Comparison of ENCODE assay signal across 13 mouse cellular contexts in the genomic region with DNA sequence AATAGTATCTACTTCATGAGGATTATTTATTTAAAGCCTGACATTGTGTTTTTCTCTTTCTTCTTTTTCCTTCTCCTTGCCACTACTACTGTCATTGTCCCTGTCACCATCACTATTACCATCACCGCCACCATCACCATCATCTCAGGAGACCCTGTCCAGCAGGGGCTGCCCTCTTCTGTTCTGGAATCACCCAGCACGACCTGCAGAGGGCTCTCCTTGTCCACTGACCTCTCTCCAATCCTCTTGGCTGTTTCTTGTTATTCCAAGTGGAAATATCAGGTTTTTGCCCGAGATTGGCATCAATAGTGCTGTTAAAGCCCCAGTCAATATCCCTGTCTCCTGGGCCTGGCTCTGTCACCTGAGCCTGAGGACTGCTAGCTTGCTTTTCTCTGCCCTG. TPM values are rescaled to one million over a fixed set of nuclear protein-coding genes. Genes with fewer than 3 reads are reported as not detected.
DNase-seq lines count a peak whose midpoint lies in the region; ATAC-seq and TF ChIP-seq lines count a peak whose summit lies in the region.
"Had no signal": no experiment of that assay in that cellular context is flagged by ENCODE, and none has a peak within 500 bp of the region (broad histone marks: within the 10 kb centered on the region; RNA-seq: fewer than 3 reads in every experiment).

No protein-coding gene starts in this region.

- H3K4me1 ChIP-seq in hindbrain, embryonic 11.5 days (replicated peaks; ENCODE audit: control insufficient read depth, insufficient read depth, low read length): peaks cover 6% of the 10 kb centered on the region; the same call in 1 of the 2 replicates
- peaks cover 7% of the 10 kb centered on the region for H3K4me1 ChIP-seq in hindbrain, embryonic 14.5 days (replicated peaks; ENCODE audit: control insufficient read depth, insufficient read depth, low read length)
- peaks cover 2% of the 10 kb centered on the region; the same call in 1 of the 2 replicates for H3K4me1 ChIP-seq in liver, postnatal 0 days (ENCODE audit: insufficient read depth)
- no peaks in the 10 kb centered on the region for H3K4me1 ChIP-seq in liver, embryonic 12.5 days
- H3K4me1 ChIP-seq: heart, embryonic 15.5 days; limb, embryonic 13.5 days had no signal

- no peak for TF ChIP-seq EP300 in liver, postnatal 0 days (IDR thresholded peaks at IDR 0.05; ENCODE audit: low read depth)

- WGBS in hindbrain, embryonic 11.5 days: 18% methylated on average over 3 of the region's 3 CpGs
- WGBS in hindbrain, embryonic 14.5 days: 22% methylated on average over 3 of the region's 3 CpGs
- WGBS in liver, postnatal 0 days (ENCODE audit: insufficient replicate concordance): 25% methylated on average over 3 of the region's 3 CpGs
- WGBS in liver, embryonic 12.5 days (ENCODE audit: insufficient replicate concordance): 22% methylated on average over 3 of the region's 3 CpGs

- H3K36me3 ChIP-seq in hindbrain, embryonic 11.5 days (ENCODE audit: control insufficient read depth, insufficient read depth, low read length): no peaks in the 10 kb centered on the region
- H3K36me3 ChIP-seq in hindbrain, embryonic 14.5 days (replicated peaks; ENCODE audit: control insufficient read depth, insufficient read depth): no peaks in the 10 kb centered on the region
- no peaks in the 10 kb centered on the region for H3K36me3 ChIP-seq in liver, postnatal 0 days (replicated peaks; ENCODE audit: insufficient read depth, low read length)
- H3K36me3 ChIP-seq in liver, embryonic 12.5 days: no peaks in the 10 kb centered on the region
- H3K36me3 ChIP-seq: heart, embryonic 15.5 days; limb, embryonic 13.5 days had no signal

- ATAC-seq in hindbrain, embryonic 11.5 days (ENCODE audit: low FRiP score): 0 out of 2 replicates have a peak, but pooled peaks have one; percentile 46
- ATAC-seq in hindbrain, embryonic 14.5 days (ENCODE audit: low FRiP score): no peak
- ATAC-seq in liver, postnatal 0 days: no peak
- ATAC-seq in liver, embryonic 12.5 days: no peak

- H3K9me3 ChIP-seq in hindbrain, embryonic 11.5 days (ENCODE audit: control insufficient read depth, low read length): no peaks in the 10 kb centered on the region
- no peaks in the 10 kb centered on the region for H3K9me3 ChIP-seq in hindbrain, embryonic 14.5 days (ENCODE audit: control insufficient read depth, low read length)
- no peaks in the 10 kb centered on the region for H3K9me3 ChIP-seq in liver, postnatal 0 days (ENCODE audit: low read length)
- no peaks in the 10 kb centered on the region for H3K9me3 ChIP-seq in liver, embryonic 12.5 days (replicated peaks)
- H3K9me3 ChIP-seq: heart, embryonic 15.5 days; limb, embryonic 13.5 days had no signal

- no peak overlapping the region for H3K4me2 ChIP-seq in hindbrain, embryonic 11.5 days (replicated peaks; ENCODE audit: low read depth, low read length)
- H3K4me2 ChIP-seq in hindbrain, embryonic 14.5 days (replicated peaks): no peak overlapping the region
- no peak overlapping the region for H3K4me2 ChIP-seq in liver, postnatal 0 days (ENCODE audit: low read depth, low read length)
- no peak overlapping the region for H3K4me2 ChIP-seq in liver, embryonic 12.5 days
- H3K4me2 ChIP-seq: heart, embryonic 15.5 days; limb, embryonic 13.5 days had no signal

- H3K4me3 ChIP-seq in hindbrain, embryonic 11.5 days (ENCODE audit: low read depth, low read length): no peak overlapping the region
- no peak overlapping the region for H3K4me3 ChIP-seq in hindbrain, embryonic 14.5 days (replicated peaks; ENCODE audit: low read length)
- no peak overlapping the region for H3K4me3 ChIP-seq in liver, postnatal 0 days (ENCODE audit: low read depth, low read length)
- H3K4me3 ChIP-seq in liver, embryonic 12.5 days: no peak overlapping the region
- H3K4me3 ChIP-seq: heart, embryonic 15.5 days; limb, embryonic 13.5 days had no signal

- H3K27ac ChIP-seq in hindbrain, embryonic 11.5 days (ENCODE audit: low read depth, low read length): no peak overlapping the region
- no peak overlapping the region for H3K27ac ChIP-seq in hindbrain, embryonic 14.5 days
- no peak overlapping the region for H3K27ac ChIP-seq in liver, postnatal 0 days (ENCODE audit: low read depth)
- no peak overlapping the region for H3K27ac ChIP-seq in liver, embryonic 12.5 days
- H3K27ac ChIP-seq: heart, embryonic 15.5 days; limb, embryonic 13.5 days had no signal

- H3K9ac ChIP-seq in hindbrain, embryonic 11.5 days (ENCODE audit: low read depth, low read length): no peak overlapping the region
- H3K9ac ChIP-seq in hindbrain, embryonic 14.5 days: no peak overlapping the region
- no peak overlapping the region for H3K9ac ChIP-seq in liver, postnatal 0 days (replicated peaks)
- H3K9ac ChIP-seq in liver, embryonic 12.5 days: no peak overlapping the region
- H3K9ac ChIP-seq: heart, embryonic 15.5 days; limb, embryonic 13.5 days had no signal

- peak; percentile 34; the same call in 1 of the 2 replicates for TF ChIP-seq CTCF in liver, postnatal 0 days (IDR thresholded peaks at IDR 0.05; ENCODE audit: low read depth)

- DNase-seq in hindbrain, embryonic 11.5 days (ENCODE audit: low spot score): no peak
- no peak for DNase-seq in hindbrain, embryonic 14.5 days (ENCODE audit: low spot score)
- no peak for DNase-seq in liver, postnatal 0 days
- DNase-seq in brain, adult 2 months (ENCODE audit: low read depth, low spot score): peak; percentile 58
- DNase-seq in cerebellum, postnatal 14 days: peak; percentile 52 to 58
- DNase-seq in thymus, postnatal 25 days: no peak
- DNase-seq: adrenal gland, postnatal 36 days; embryo, embryonic 11 days; gastrocnemius, postnatal 14 days had no signal

- peaks cover 3% of the 10 kb centered on the region; the same call in 1 of the 2 replicates for H3K27me3 ChIP-seq in hindbrain, embryonic 11.5 days (ENCODE audit: control insufficient read depth, insufficient read depth, low read length)
- no peaks in the 10 kb centered on the region for H3K27me3 ChIP-seq in hindbrain, embryonic 14.5 days (ENCODE audit: control insufficient read depth, insufficient read depth, low read length)
- H3K27me3 ChIP-seq in liver, postnatal 0 days (ENCODE audit: insufficient read depth, low read length): peaks cover 34% of the 10 kb centered on the region
- H3K27me3 ChIP-seq in liver, embryonic 12.5 days (replicated peaks): peaks cover 91% of the 10 kb centered on the region

RNA-seq across cellular contexts. Expression of gene Kcnj9, which starts 4.4 kb away (rescaled TPM):
- 0.17 and 0.46 TPM in 2 replicates for polyA plus RNA-seq in hindbrain, embryonic 11.5 days (2014; fragmentation: Nextera tagmentation; extraction: Ambion mirVana)
- 1.7 and 2.1 TPM in 2 replicates for polyA plus RNA-seq in hindbrain, embryonic 14.5 days (2014; fragmentation: Nextera tagmentation; extraction: Ambion mirVana)
- polyA plus RNA-seq in liver, postnatal 0 days (2015; fragmentation: Nextera tagmentation; extraction: Ambion mirVana): 0.07 TPM in 2 replicates
- polyA plus RNA-seq in liver, embryonic 12.5 days (2016; fragmentation: Nextera tagmentation; extraction: Ambion mirVana): not detected in 2 replicates
- polyA plus RNA-seq: heart, embryonic 15.5 days; intestine, embryonic 14.5 days had no signal

RNA-seq across cellular contexts. Expression of gene Kcnj10, which starts 7.5 kb away (rescaled TPM):
- 0.73 TPM in 2 replicates for polyA plus RNA-seq in hindbrain, embryonic 11.5 days (2014; fragmentation: Nextera tagmentation; extraction: Ambion mirVana)
- polyA plus RNA-seq in hindbrain, embryonic 14.5 days (2014; fragmentation: Nextera tagmentation; extraction: Ambion mirVana): 2.8 and 3.5 TPM in 2 replicates
- polyA plus RNA-seq in liver, postnatal 0 days (2015; fragmentation: Nextera tagmentation; extraction: Ambion mirVana): 0.17 and 0.19 TPM in 2 replicates
- 0.02 and 0.07 TPM in 2 replicates for polyA plus RNA-seq in liver, embryonic 12.5 days (2016; fragmentation: Nextera tagmentation; extraction: Ambion mirVana)

RNA-seq across cellular contexts. Expression of gene Atp1a2, which starts 35.6 kb away (rescaled TPM):
- polyA plus RNA-seq in hindbrain, embryonic 11.5 days (2014; fragmentation: Nextera tagmentation; extraction: Ambion mirVana): 1.9 and 2.6 TPM in 2 replicates
- polyA plus RNA-seq in hindbrain, embryonic 14.5 days (2014; fragmentation: Nextera tagmentation; extraction: Ambion mirVana): 27.9 and 29.5 TPM in 2 replicates
- polyA plus RNA-seq in liver, postnatal 0 days (2015; fragmentation: Nextera tagmentation; extraction: Ambion mirVana): 0.29 and 1.4 TPM in 2 replicates
- 0.24 and 0.36 TPM in 2 replicates for polyA plus RNA-seq in liver, embryonic 12.5 days (2016; fragmentation: Nextera tagmentation; extraction: Ambion mirVana)

RNA-seq across cellular contexts. Expression of gene Pigm, which starts 42.8 kb away (rescaled TPM):
- polyA plus RNA-seq in hindbrain, embryonic 11.5 days (2014; fragmentation: Nextera tagmentation; extraction: Ambion mirVana): 11.0 and 11.8 TPM in 2 replicates
- polyA plus RNA-seq in hindbrain, embryonic 14.5 days (2014; fragmentation: Nextera tagmentation; extraction: Ambion mirVana): 5.6 and 5.9 TPM in 2 replicates
- polyA plus RNA-seq in liver, postnatal 0 days (2015; fragmentation: Nextera tagmentation; extraction: Ambion mirVana): 1.8 TPM in 2 replicates
- polyA plus RNA-seq in liver, embryonic 12.5 days (2016; fragmentation: Nextera tagmentation; extraction: Ambion mirVana): 4.3 TPM in 2 replicates

Comparison
In these comparisons a context has a peak if more than half of its experiments do, and no peak if none do; other contexts are left out.
1. DNase-seq: peak in brain, adult 2 months (single experiment) and cerebellum, postnatal 14 days (2 of 2); none in hindbrain, embryonic 11.5 days (single experiment), hindbrain, embryonic 14.5 days (single experiment), liver, postnatal 0 days (single experiment) and thymus, postnatal 25 days (single experiment).